ENCODE assay signal across 8 mouse cellular contexts in genomic region chr16:32278396-32278795, GRCm38 (mm10). TPM values are rescaled to one million over a fixed set of nuclear protein-coding genes. Genes with fewer than 3 reads are reported as not detected.
DNase-seq lines count a peak whose midpoint lies in the region; ATAC-seq lines count a peak whose summit lies in the region.

No protein-coding gene starts in this region.

- H3K27ac ChIP-seq in kidney, embryonic 14.5 days (ENCODE audit: low read depth, low read length), result peak overlapping the region; percentile 97; the same call in 1 of the 2 replicates
- H3K27ac ChIP-seq in hindbrain, embryonic 14.5 days, result peak overlapping the region; percentile 94; the same call in 1 of the 2 replicates
- peak overlapping the region; percentile 95 for H3K27ac ChIP-seq in midbrain, embryonic 16.5 days (ENCODE audit: low read length)

- peaks cover 13% of the 10 kb centered on the region; the same call in 1 of the 2 replicates for H3K36me3 ChIP-seq in kidney, embryonic 14.5 days (ENCODE audit: control insufficient read depth, insufficient read depth, low read length)
- H3K36me3 ChIP-seq in hindbrain, embryonic 14.5 days (replicated peaks; ENCODE audit: control insufficient read depth, insufficient read depth), result peaks cover 10% of the 10 kb centered on the region
- peaks cover 3% of the 10 kb centered on the region; the same call in 1 of the 2 replicates for H3K36me3 ChIP-seq in midbrain, embryonic 16.5 days (ENCODE audit: control insufficient read depth, insufficient read depth, low read length)

- peaks cover 6% of the 10 kb centered on the region; the same call in 1 of the 2 replicates for H3K4me1 ChIP-seq in kidney, embryonic 14.5 days (ENCODE audit: control insufficient read depth, insufficient read depth, low read length)
- H3K4me1 ChIP-seq in hindbrain, embryonic 14.5 days (replicated peaks; ENCODE audit: control insufficient read depth, insufficient read depth, low read length), result peaks cover 31% of the 10 kb centered on the region
- H3K4me1 ChIP-seq in midbrain, embryonic 16.5 days (ENCODE audit: control insufficient read depth, insufficient read depth, low read length), result peaks cover 40% of the 10 kb centered on the region

- DNase-seq in kidney, postnatal 14 days, result no peak
- DNase-seq in NIH3T3 (ENCODE audit: low read depth), result peak; percentile 49
- DNase-seq in hindbrain, embryonic 14.5 days (ENCODE audit: low spot score), result peak; percentile 29
- DNase-seq in urinary bladder, postnatal 25 days (ENCODE audit: low spot score), result no peak
- no peak for DNase-seq in ovary, postnatal 10 days (ENCODE audit: low spot score)
- no peak for DNase-seq in spleen, postnatal 36 days (ENCODE audit: low spot score in 2 of 2)

- no peak for ATAC-seq in kidney, embryonic 14.5 days (ENCODE audit: low FRiP score, low TSS enrichment)
- no peak for ATAC-seq in hindbrain, embryonic 14.5 days (ENCODE audit: low FRiP score)
- no peak for ATAC-seq in midbrain, embryonic 16.5 days

- 54% methylated on average over 7 of the region's 7 CpGs for WGBS in kidney, embryonic 14.5 days
- WGBS in hindbrain, embryonic 14.5 days, result 62% methylated on average over 7 of the region's 7 CpGs
- 57% methylated on average over 7 of the region's 7 CpGs for WGBS in midbrain, embryonic 16.5 days

- peak overlapping the region; percentile 54 for H3K4me2 ChIP-seq in kidney, embryonic 14.5 days (replicated peaks; ENCODE audit: low read depth, low read length)
- H3K4me2 ChIP-seq in hindbrain, embryonic 14.5 days (replicated peaks), result peak overlapping the region; percentile 60
- peak overlapping the region; percentile 86 for H3K4me2 ChIP-seq in midbrain, embryonic 16.5 days (ENCODE audit: low read length)

- H3K27me3 ChIP-seq in kidney, embryonic 14.5 days (ENCODE audit: control insufficient read depth, insufficient read depth, low read length), result no peaks in the 10 kb centered on the region
- H3K27me3 ChIP-seq in hindbrain, embryonic 14.5 days (ENCODE audit: control insufficient read depth, insufficient read depth, low read length), result no peaks in the 10 kb centered on the region
- H3K27me3 ChIP-seq in midbrain, embryonic 16.5 days (ENCODE audit: control insufficient read depth, insufficient read depth, low read depth, low read length), result no peaks in the 10 kb centered on the region

- H3K9me3 ChIP-seq in kidney, embryonic 14.5 days (ENCODE audit: control insufficient read depth, low read length), result peaks cover 7% of the 10 kb centered on the region; the same call in 1 of the 2 replicates
- H3K9me3 ChIP-seq in hindbrain, embryonic 14.5 days (ENCODE audit: control insufficient read depth, low read length), result no peaks in the 10 kb centered on the region
- H3K9me3 ChIP-seq in midbrain, embryonic 16.5 days (replicated peaks; ENCODE audit: control insufficient read depth, low read length, poor library complexity, severe bottlenecking), result no peaks in the 10 kb centered on the region

- peak overlapping the region; percentile 94 for H3K9ac ChIP-seq in kidney, embryonic 14.5 days (ENCODE audit: low read depth, low read length)
- H3K9ac ChIP-seq in hindbrain, embryonic 14.5 days, result peak overlapping the region; percentile 87
- H3K9ac ChIP-seq in midbrain, embryonic 16.5 days (ENCODE audit: low read depth, low read length), result peak overlapping the region; percentile 94

- H3K4me3 ChIP-seq in kidney, embryonic 14.5 days (ENCODE audit: low read length), result peak overlapping the region; percentile 87
- peak overlapping the region; percentile 86 for H3K4me3 ChIP-seq in hindbrain, embryonic 14.5 days (replicated peaks; ENCODE audit: low read length)
- H3K4me3 ChIP-seq in midbrain, embryonic 16.5 days (ENCODE audit: low read depth, low read length), result peak overlapping the region; percentile 89

RNA-seq across cellular contexts. Expression of gene Rnf168, which starts 1.1 kb away (rescaled TPM):
- polyA plus RNA-seq in kidney, embryonic 14.5 days (2014; fragmentation: Nextera tagmentation; extraction: Ambion mirVana), result 25.6 and 32.6 TPM in 2 replicates
- polyA plus RNA-seq in hindbrain, embryonic 14.5 days (2014; fragmentation: Nextera tagmentation; extraction: Ambion mirVana), result 23.2 and 28.0 TPM in 2 replicates
- polyA plus RNA-seq in midbrain, embryonic 16.5 days (2015; fragmentation: Nextera tagmentation; extraction: Ambion mirVana), result 24.2 and 25.9 TPM in 2 replicates

RNA-seq across cellular contexts. Expression of gene Smco1, which starts 7.1 kb away (rescaled TPM):
- polyA plus RNA-seq in kidney, embryonic 14.5 days (2014; fragmentation: Nextera tagmentation; extraction: Ambion mirVana), result not detected in 2 replicates
- 0.19 TPM in 1 of 2 replicates, not detected in the other for polyA plus RNA-seq in hindbrain, embryonic 14.5 days (2014; fragmentation: Nextera tagmentation; extraction: Ambion mirVana)
- polyA plus RNA-seq in midbrain, embryonic 16.5 days (2015; fragmentation: Nextera tagmentation; extraction: Ambion mirVana), result not detected in 2 replicates

RNA-seq across cellular contexts. Expression of gene Wdr53, which starts 31.4 kb away (rescaled TPM):
- polyA plus RNA-seq in kidney, embryonic 14.5 days (2014; fragmentation: Nextera tagmentation; extraction: Ambion mirVana), result 17.7 and 22.4 TPM in 2 replicates
- 11.0 and 15.6 TPM in 2 replicates for polyA plus RNA-seq in hindbrain, embryonic 14.5 days (2014; fragmentation: Nextera tagmentation; extraction: Ambion mirVana)
- polyA plus RNA-seq in midbrain, embryonic 16.5 days (2015; fragmentation: Nextera tagmentation; extraction: Ambion mirVana), result 13.8 and 16.0 TPM in 2 replicates

RNA-seq across cellular contexts. Expression of gene Fbxo45, which starts 31.4 kb away (rescaled TPM):
- polyA plus RNA-seq in kidney, embryonic 14.5 days (2014; fragmentation: Nextera tagmentation; extraction: Ambion mirVana), result 10.8 and 14.5 TPM in 2 replicates
- 19.0 and 20.3 TPM in 2 replicates for polyA plus RNA-seq in hindbrain, embryonic 14.5 days (2014; fragmentation: Nextera tagmentation; extraction: Ambion mirVana)
- 5.9 and 8.2 TPM in 2 replicates for polyA plus RNA-seq in midbrain, embryonic 16.5 days (2015; fragmentation: Nextera tagmentation; extraction: Ambion mirVana)

RNA-seq across cellular contexts. Expression of gene Ubxn7, which starts 53.7 kb away (rescaled TPM):
- 18.4 and 30.3 TPM in 2 replicates for polyA plus RNA-seq in kidney, embryonic 14.5 days (2014; fragmentation: Nextera tagmentation; extraction: Ambion mirVana)
- polyA plus RNA-seq in hindbrain, embryonic 14.5 days (2014; fragmentation: Nextera tagmentation; extraction: Ambion mirVana), result 23.4 and 23.8 TPM in 2 replicates
- 21.1 and 23.7 TPM in 2 replicates for polyA plus RNA-seq in midbrain, embryonic 16.5 days (2015; fragmentation: Nextera tagmentation; extraction: Ambion mirVana)

Comparison
In these comparisons a context has a peak if more than half of its experiments do, and no peak if none do; other contexts are left out.
1. DNase-seq: peak in NIH3T3 (single experiment) and hindbrain, embryonic 14.5 days (single experiment); none in kidney, postnatal 14 days (single experiment), urinary bladder, postnatal 25 days (single experiment), ovary, postnatal 10 days (single experiment) and spleen, postnatal 36 days (0 of 2).
2. Peak in every context shown above with its lines, with median percentiles within 50 percentile points of each other: H3K27ac ChIP-seq, H3K4me2 ChIP-seq, H3K4me3 ChIP-seq and H3K9ac ChIP-seq.